Mouse (Mus musculus) small intestine, adult 2 months (tissue): ENCODE measurements around the gene Olfr963.

Experiments used
- CTCF ChIP-seq: fragments of 200-500 bp; IDR thresholded peaks from 2 replicates; pipeline ENCODE4 v1.5.1; 2012; ENCODE audit warnings: low read depth, mild to moderate bottlenecking, control low read depth, inconsistent platforms, low read length, moderate library complexity, mixed read lengths; ENCODE audit not compliant: insufficient replicate concordance, insufficient read length; ENCODE audit errors: extremely low read depth
- POLR2A ChIP-seq: fragments of 200-500 bp; IDR thresholded peaks from 2 replicates; pipeline ENCODE4 v1.6.1; 2012; ENCODE audit warnings: low read depth, mild to moderate bottlenecking, control low read depth, inconsistent platforms, low read length, moderate library complexity

- no peak for TF ChIP-seq POLR2A
- TF ChIP-seq CTCF: no peak
These were observed 43.2 kb upstream of the Olfr963 start for GRCm38 (mm10) chr9:39623783-39624182.
